Mouse (Mus musculus): ENCODE results near the gene 4921504E06Rik.
A peak's percentile ranks its signal among the peaks of the same experiment; 100 is the strongest.

The 4921504E06Rik gene

GRCm38 (mm10) chr2:19423086-19423485 is 130.6 kb downstream of the 4921504E06Rik start:
- no peak for DNase-seq (ENCODE audit: extremely low read depth, insufficient read length, low spot score)

- DNase-seq (ENCODE audit: extremely low read depth, insufficient read length, low spot score): no peak
Measured at GRCm38 (mm10) chr2:19422226-19422625, 131.5 kb downstream of the 4921504E06Rik start.

- no peak for DNase-seq (ENCODE audit: extremely low read depth, insufficient read length, low spot score)
Measured at GRCm38 (mm10) chr2:19419686-19420345, 133.9 kb downstream of the 4921504E06Rik start.

GRCm38 (mm10) chr2:19416066-19416465 is 137.6 kb downstream of the 4921504E06Rik start:
- no peak for DNase-seq (ENCODE audit: extremely low read depth, insufficient read length, low spot score)

- peak; percentile 15 for DNase-seq (ENCODE audit: extremely low read depth, insufficient read length, low spot score)
Measured at GRCm38 (mm10) chr2:19415063-19415521, 138.6 kb downstream of the 4921504E06Rik start.

GRCm38 (mm10) chr2:19414222-19414965 is 139.3 kb downstream of the 4921504E06Rik start:
- no peak for DNase-seq (ENCODE audit: extremely low read depth, insufficient read length, low spot score)
